Mouse (Mus musculus) kidney, embryonic 15.5 days (tissue): ENCODE results near the gene Tor1a. TPM values are rescaled to one million over a fixed set of nuclear protein-coding genes. Genes with fewer than 3 reads are reported as not detected.

ENCODE experiments used
- ATAC-seq: fragments of 200-750 bp; cut with Nextera tagmentation; replicated peaks from 2 replicates; pipeline ENCODE4 v1.8.0; 2017; ENCODE audit warnings: moderate TSS enrichment; ENCODE audit not compliant: low FRiP score
- H3K27ac ChIP-seq: fragments of 300-500 bp; sonication (generic); 2 replicates; pipeline ENCODE4 v1.5.1; 2015; ENCODE audit warnings: mild to moderate bottlenecking, inconsistent platforms
- H3K27me3 ChIP-seq: fragments of 300-500 bp; sonication (generic); 2 replicates; pipeline ENCODE4 v1.6.1; 2015; ENCODE audit warnings: inconsistent platforms
- H3K36me3 ChIP-seq: fragments of 300-500 bp; sonication (generic); 2 replicates; pipeline ENCODE4 v1.6.1; 2015; ENCODE audit warnings: inconsistent platforms
- H3K4me1 ChIP-seq: fragments of 300-500 bp; sonication (generic); 2 replicates; pipeline ENCODE4 v1.6.1; 2015; ENCODE audit warnings: inconsistent platforms
- H3K4me2 ChIP-seq: fragments of 300-500 bp; sonication (generic); 2 replicates; pipeline ENCODE4 v1.6.1; 2015; ENCODE audit warnings: moderate library complexity, mild to moderate bottlenecking, inconsistent platforms
- H3K4me3 ChIP-seq: fragments of 300-500 bp; sonication (generic); replicated peaks from 2 replicates; pipeline ENCODE4 v1.5.1; 2015; ENCODE audit warnings: mild to moderate bottlenecking, inconsistent platforms
- H3K9ac ChIP-seq: fragments of 300-500 bp; sonication (generic); 2 replicates; pipeline ENCODE4 v1.6.1; 2015; ENCODE audit warnings: mild to moderate bottlenecking, inconsistent platforms
- H3K9me3 ChIP-seq: fragments of 300-500 bp; sonication (generic); replicated peaks from 2 replicates; pipeline ENCODE4 v1.6.1; 2016; ENCODE audit warnings: inconsistent platforms
- WGBS: fragments of 180-500 bp; shearing (Covaris S2); methylation state at CpG from one replicate; pipeline ENCODE4 v1.1.7; 2015; ENCODE audit warnings: mixed read lengths; 5-methylcytosine and 5-hydroxymethylcytosine counted together
- polyA plus RNA-seq: library from polyadenylated mRNA; unstranded; fragments of >200 nt; fragmentation: Nextera tagmentation; extraction: Ambion mirVana; gene quantifications from 2 replicates; pipeline ENCODE4 v1.2.1, GENCODE M21; 2015

The Tor1a gene
- 78.9 and 79.7 TPM in 2 replicates for polyA plus RNA-seq

- peak within 1 kb of the TSS; percentile 98 for H3K4me3 ChIP-seq
- H3K4me1 ChIP-seq, result peaks cover 22% of the 10 kb centered on the region
- WGBS, result 2% methylated on average over 59 of the region's 59 CpGs
- peak within 1 kb of the TSS; percentile 95 for H3K9ac ChIP-seq
- peaks cover 51% of the 10 kb centered on the region for H3K36me3 ChIP-seq
- H3K27me3 ChIP-seq, result no peaks in the 10 kb centered on the region
- peak within 1 kb of the TSS; percentile 89 for H3K4me2 ChIP-seq
- ATAC-seq, result peak; percentile 95
- peak within 1 kb of the TSS; percentile 85 for H3K27ac ChIP-seq
- H3K9me3 ChIP-seq, result no peaks in the 10 kb centered on the region
These were observed at the start of gene Tor1a for GRCm38 (mm10) chr2:30967352-30968327. Gene Tor1a (minus strand): TSS chr2:30967933.

GRCm38 (mm10) chr2:31013371-31014120 lies 45.8 kb upstream of the Tor1a start:
- H3K9ac ChIP-seq, result no peak overlapping the region
- H3K9me3 ChIP-seq, result no peaks in the 10 kb centered on the region
- WGBS, result 70% methylated on average over 14 of the region's 14 CpGs
- no peak overlapping the region for H3K27ac ChIP-seq
- H3K27me3 ChIP-seq, result no peaks in the 10 kb centered on the region
- H3K4me3 ChIP-seq, result no peak overlapping the region
- H3K4me1 ChIP-seq, result no peaks in the 10 kb centered on the region
- ATAC-seq, result no peak
- peaks cover 37% of the 10 kb centered on the region for H3K36me3 ChIP-seq
- H3K4me2 ChIP-seq, result no peak overlapping the region

- Histone ChIP-seq H3K4me2 (no peak overlapping the region), H3K4me3 (no peak overlapping the region), H3K4me1 (no peaks in the 10 kb centered on the region), H3K27ac (no peak overlapping the region), H3K9ac (no peak overlapping the region), H3K27me3 (no peaks in the 10 kb centered on the region), H3K9me3 (no peaks in the 10 kb centered on the region), H3K36me3 (peaks cover 47% of the 10 kb centered on the region; the same call in 1 of the 2 replicates)
- 91% methylated on average over 5 of the region's 5 CpGs for WGBS
- ATAC-seq, result no peak
These were observed 39.5 kb upstream of the Tor1a start for GRCm38 (mm10) chr2:31007208-31007607.

- ATAC-seq, result no peak
- Histone ChIP-seq H3K36me3 (peaks cover 47% of the 10 kb centered on the region), H3K9ac (no peak overlapping the region), H3K27me3 (no peaks in the 10 kb centered on the region), H3K4me3 (no peak overlapping the region), H3K4me2 (no peak overlapping the region), H3K27ac (no peak overlapping the region), H3K4me1 (no peaks in the 10 kb centered on the region), H3K9me3 (no peaks in the 10 kb centered on the region)
- 81% methylated on average over 5 of the region's 5 CpGs for WGBS
These were observed 38.7 kb upstream of the Tor1a start for GRCm38 (mm10) chr2:31006434-31006833.

- WGBS, result 89% methylated on average over 2 of the region's 2 CpGs
- Histone ChIP-seq H3K4me2 (no peak overlapping the region), H3K4me1 (no peaks in the 10 kb centered on the region), H3K27ac (no peak overlapping the region), H3K4me3 (no peak overlapping the region), H3K9me3 (no peaks in the 10 kb centered on the region), H3K36me3 (peaks cover 38% of the 10 kb centered on the region), H3K9ac (no peak overlapping the region), H3K27me3 (no peaks in the 10 kb centered on the region)
- ATAC-seq, result no peak
These were observed 37.7 kb upstream of the Tor1a start for GRCm38 (mm10) chr2:31005453-31005852.

GRCm38 (mm10) chr2:31002857-31003256 lies 35.1 kb upstream of the Tor1a start:
- Histone ChIP-seq H3K27ac (no peak overlapping the region), H3K4me2 (no peak overlapping the region), H3K9ac (no peak overlapping the region), H3K27me3 (no peaks in the 10 kb centered on the region), H3K4me1 (no peaks in the 10 kb centered on the region), H3K9me3 (no peaks in the 10 kb centered on the region), H3K36me3 (peaks cover 39% of the 10 kb centered on the region), H3K4me3 (no peak overlapping the region)
- no peak for ATAC-seq
- WGBS, result 88% methylated on average over 10 of the region's 10 CpGs

- H3K9me3 ChIP-seq, result no peaks in the 10 kb centered on the region
- H3K4me3 ChIP-seq, result no peak overlapping the region
- no peak overlapping the region for H3K9ac ChIP-seq
- H3K36me3 ChIP-seq, result peaks cover 19% of the 10 kb centered on the region
- ATAC-seq, result no peak
- H3K4me1 ChIP-seq, result peaks cover 13% of the 10 kb centered on the region
- no peak overlapping the region for H3K4me2 ChIP-seq
- H3K27me3 ChIP-seq, result no peaks in the 10 kb centered on the region
- WGBS, result 51% methylated on average over 8 of the region's 8 CpGs
- no peak overlapping the region for H3K27ac ChIP-seq
These were observed 30.9 kb upstream of the Tor1a start for GRCm38 (mm10) chr2:30998443-30999260.

GRCm38 (mm10) chr2:30995432-30995996 lies 27.8 kb upstream of the Tor1a start:
- Histone ChIP-seq H3K4me3 (no peak overlapping the region), H3K36me3 (peaks cover 11% of the 10 kb centered on the region; the same call in 1 of the 2 replicates), H3K4me1 (peaks cover 13% of the 10 kb centered on the region), H3K27ac (no peak overlapping the region), H3K27me3 (no peaks in the 10 kb centered on the region), H3K4me2 (peak overlapping the region; percentile 1; the same call in 1 of the 2 replicates), H3K9ac (no peak overlapping the region), H3K9me3 (no peaks in the 10 kb centered on the region)
- 0 out of 2 replicates have a peak, but pooled peaks have one; percentile 6 for ATAC-seq
- WGBS, result 66% methylated on average over 11 of the region's 11 CpGs

GRCm38 (mm10) chr2:30994853-30995252 lies 27.1 kb upstream of the Tor1a start:
- no peak overlapping the region for H3K4me3 ChIP-seq
- H3K9ac ChIP-seq, result no peak overlapping the region
- no peak overlapping the region for H3K4me2 ChIP-seq
- 90% methylated on average over 4 of the region's 4 CpGs for WGBS
- no peaks in the 10 kb centered on the region for H3K27me3 ChIP-seq
- H3K4me1 ChIP-seq, result peaks cover 13% of the 10 kb centered on the region
- ATAC-seq, result no peak
- H3K9me3 ChIP-seq, result no peaks in the 10 kb centered on the region
- H3K36me3 ChIP-seq, result peaks cover 5% of the 10 kb centered on the region; the same call in 1 of the 2 replicates
- no peak overlapping the region for H3K27ac ChIP-seq

GRCm38 (mm10) chr2:30990221-30990620 lies 22.5 kb upstream of the Tor1a start:
- Histone ChIP-seq H3K4me1 (peaks cover 9% of the 10 kb centered on the region), H3K27me3 (no peaks in the 10 kb centered on the region)

More at GRCm38 (mm10) chr2:30990221-30990620, 22.5 kb upstream of the Tor1a start:
- no peak for ATAC-seq
- Histone ChIP-seq H3K9ac (no peak overlapping the region), H3K36me3 (no peaks in the 10 kb centered on the region), H3K4me3 (no peak overlapping the region), H3K4me2 (no peak overlapping the region), H3K9me3 (no peaks in the 10 kb centered on the region), H3K27ac (no peak overlapping the region)
- 66% methylated on average over 9 of the region's 9 CpGs for WGBS
